Mouse (Mus musculus): ENCODE measurements around the gene Ube2l3.
A peak's percentile ranks its signal among the peaks of the same experiment; 100 is the strongest.
"Not testable (repeated sequence)": the region's sequence is repeated elsewhere in the genome, so short reads cannot be mapped to it uniquely, and the experiment has no call there.

Ube2l3 gene

DNA sequence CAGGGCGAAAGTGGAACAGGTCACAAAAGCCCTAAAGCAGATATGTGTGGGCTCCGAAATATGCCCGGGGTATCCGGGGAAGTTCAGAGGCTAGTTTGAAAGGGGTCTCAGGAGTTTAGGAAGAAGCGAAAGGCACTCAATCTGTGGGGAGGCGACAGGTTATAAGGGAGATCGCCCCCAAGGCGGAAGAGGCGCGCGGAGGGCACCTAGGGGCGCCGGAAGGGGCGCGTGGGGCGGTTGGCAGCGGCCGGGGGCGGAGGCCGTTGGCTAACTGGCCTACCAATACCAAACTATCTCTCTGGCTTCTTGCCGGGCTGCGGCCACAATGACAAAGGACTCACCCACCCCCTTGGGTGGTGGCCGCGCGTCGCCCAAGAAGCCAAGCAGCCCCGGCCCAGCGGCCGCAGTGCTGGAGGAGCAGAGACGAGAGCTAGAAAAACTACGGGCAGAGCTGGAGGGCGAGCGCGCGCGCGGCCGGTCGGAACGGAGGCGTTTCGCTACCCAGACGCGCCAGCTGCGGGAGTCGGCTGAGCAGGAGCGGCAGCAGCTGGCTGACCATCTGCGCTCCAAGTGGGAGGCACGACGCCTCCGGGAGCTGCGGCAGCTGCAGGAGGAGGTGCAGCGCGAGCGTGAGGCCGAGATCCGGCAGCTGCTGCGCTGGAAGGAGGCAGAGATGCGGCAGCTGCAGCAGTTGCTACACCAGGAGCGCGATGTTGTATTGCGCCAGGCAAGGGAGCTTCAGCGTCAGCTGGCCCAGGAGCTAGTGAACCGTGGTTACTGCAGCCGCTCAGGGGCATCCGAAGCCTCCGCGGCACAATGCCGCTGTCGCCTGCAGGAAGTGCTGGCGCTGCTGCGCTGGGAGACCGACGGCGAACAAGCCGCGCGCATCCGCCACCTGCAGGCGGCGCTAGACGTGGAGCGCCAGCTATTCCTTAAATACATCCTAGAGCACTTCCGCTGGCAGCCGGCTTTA, 6.2 kb upstream of the Ube2l3 start, which contains the start of gene Rimbp3:
TSS of gene Rimbp3 (plus strand) at position 215 of the 973 bp plus-strand sequence.
- DNase-seq = peak; percentile 78

DNA sequence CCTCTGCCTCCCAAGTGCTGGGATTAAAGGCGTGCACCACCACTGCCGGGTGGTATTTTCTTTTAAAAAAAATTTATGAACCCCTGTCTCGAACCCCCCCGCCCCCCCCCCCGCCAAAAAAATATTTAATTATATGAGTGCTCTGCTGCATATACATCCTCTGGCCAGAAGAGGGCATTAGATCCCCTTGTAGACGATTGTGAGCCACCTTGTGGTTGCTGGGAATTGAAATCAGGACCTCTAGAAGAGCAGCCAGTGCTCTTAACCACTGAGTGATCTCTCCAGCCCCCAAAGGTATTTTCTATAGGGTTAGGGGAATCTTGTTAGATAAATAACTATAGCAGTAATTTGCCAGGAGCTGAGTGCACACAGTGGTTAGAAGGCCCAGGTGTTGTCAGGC, 2.5 kb upstream of the Ube2l3 start:
- DNase-seq = peak; percentile 33

DNA sequence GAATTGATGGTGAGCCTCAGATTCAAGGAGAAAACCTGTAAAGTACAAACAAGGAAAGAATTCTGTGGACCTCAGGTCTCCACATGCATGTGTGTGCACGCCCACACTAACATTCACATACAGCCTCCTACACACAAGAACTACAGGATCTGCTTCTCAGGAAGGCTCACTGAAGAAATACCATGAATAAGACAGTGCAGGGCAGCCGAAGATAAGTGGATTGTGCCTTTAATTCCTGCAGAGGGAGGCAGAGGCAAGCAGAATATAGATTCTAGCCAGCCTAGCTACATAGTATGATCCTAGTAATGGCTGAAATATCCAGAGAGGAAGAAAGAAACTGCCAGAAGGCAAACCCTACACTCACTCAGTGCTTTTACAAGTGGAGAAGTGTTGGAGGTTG, 472 bp downstream of the Ube2l3 start:
- DNase-seq = no peak

DNA sequence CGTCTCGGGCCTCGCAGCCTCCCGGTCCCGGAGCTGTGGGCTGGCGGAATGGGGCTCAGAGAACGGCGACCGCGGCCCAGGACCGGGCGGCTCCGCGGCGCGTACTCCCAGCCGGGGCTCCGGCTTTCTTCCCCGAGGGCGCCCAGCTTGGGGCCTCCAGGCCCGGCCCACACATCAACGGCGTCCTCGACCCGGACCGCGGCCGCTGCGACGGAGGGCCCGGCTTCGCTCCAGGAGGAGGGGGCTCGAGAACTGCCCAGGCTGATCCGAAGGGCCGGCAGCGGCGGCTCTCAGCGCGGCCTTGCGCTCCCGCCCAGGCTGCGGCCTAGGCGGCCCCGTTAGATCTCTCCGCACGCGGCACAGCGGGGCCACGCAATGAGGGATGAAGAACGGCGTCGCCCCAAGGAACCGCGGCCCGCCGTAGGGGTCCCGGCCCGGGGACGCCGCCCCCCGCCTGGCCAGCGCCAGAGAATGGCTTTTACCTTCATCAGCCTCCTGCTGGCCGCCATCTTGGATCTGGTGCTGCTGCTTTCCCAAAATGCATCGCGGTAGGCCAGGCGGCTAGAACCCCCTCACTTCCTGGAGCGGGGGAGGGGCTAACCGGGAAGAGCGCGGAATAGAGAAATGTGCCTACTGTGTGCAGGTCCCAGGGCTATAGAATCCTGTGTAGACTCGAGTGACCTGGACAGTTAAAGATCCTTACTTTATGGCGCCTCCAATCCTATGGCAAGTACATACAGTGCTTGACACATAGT, 1.3 kb downstream of the Ube2l3 start:
- peak; percentile 86 for DNase-seq

DNA sequence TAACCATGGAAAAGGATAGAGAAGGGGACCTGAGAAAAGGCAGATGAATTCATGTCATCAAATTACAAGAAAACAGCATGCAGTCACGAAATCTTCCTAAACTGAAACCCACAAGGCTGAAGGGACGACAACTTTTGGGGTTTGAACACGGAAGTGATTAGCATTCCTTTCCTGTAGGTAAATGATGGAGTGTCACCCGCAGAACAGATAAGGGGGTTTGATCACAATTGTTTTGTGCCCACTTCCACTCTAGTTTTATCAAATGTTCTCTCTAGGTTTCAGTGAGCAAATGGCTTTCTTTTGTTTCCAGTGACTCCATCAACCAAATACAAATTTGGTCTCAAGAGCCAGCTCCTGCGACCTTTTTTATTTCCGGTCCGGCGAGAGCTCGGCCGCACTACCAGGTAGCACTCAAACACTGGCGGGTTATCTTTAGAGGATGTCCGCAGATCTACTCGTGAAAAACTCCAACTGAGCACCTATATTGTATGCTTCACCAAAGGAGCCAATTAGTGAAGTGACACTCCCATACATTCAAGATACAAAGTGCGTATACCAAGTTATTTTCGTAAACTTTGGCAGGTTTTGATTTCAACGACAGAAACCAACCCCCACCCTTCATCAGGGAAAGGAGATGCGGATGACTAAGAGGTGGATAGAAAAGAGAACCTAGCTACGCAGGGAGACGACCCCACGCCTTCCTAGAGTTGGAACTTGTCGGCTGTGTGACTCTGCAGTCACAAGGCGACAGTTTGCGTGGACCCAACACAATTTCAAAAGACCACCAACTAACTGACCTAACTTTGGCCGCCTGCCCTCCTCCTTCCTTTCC, 2.1 kb downstream of the Ube2l3 start:
- DNase-seq = no peak

DNA sequence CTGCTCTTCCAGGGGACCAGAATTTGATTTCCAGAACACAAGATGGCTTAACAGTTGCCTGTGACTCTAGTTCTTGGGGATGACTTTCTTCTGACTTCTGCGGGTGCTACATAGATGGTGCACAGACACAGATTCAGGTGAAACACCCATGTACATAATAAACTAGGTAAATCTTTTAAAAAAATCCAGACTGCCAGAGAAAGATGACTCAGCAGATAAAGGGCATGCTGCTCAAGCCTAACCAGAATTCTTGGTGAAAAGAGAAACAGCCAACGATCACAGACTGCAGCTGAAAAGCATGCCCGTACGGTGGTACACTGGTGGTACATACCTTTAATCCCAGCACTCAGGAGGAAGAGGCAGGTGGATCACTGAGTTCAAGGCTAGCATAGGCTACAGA, 8.6 kb downstream of the Ube2l3 start:
- DNase-seq = no peak

DNA sequence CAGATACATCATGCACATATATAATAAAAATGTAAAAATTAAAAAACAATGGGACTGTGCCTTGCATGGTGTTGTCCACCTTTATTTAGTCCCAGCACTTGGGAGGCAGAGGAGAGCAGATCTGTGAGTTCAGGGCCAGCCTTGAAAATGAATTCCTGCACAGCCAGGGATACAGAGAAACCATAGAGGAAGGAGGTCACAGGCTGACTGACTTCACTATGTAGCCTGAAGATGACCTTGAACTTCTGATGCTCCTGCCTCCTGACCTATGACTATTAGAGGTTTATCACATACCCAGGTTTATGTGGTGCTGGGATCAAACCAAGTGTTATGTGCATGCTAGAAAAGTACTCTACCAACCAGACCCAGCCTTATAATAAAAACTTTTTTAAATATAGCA, 17.0 kb downstream of the Ube2l3 start:
- DNase-seq = no peak

DNA sequence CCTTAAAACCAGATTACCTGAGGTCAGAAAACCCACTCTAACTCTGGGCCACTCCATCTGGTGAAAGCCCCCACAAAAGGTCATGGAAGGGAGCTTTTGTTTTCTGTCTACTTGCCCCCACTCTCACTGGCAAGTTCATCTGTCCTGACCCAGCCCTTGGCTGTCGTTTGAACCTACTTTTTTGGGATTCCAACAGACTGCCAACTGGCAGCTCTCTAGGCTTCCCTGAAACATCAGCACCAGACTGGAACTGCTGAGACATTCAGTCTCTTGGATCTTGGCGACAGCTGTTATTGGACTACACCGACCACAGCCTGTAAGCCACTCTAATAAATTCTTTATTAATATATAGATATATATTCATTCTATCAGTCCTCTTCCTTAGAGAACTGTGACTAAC, 19.4 kb downstream of the Ube2l3 start:
- DNase-seq = no peak

DNA sequence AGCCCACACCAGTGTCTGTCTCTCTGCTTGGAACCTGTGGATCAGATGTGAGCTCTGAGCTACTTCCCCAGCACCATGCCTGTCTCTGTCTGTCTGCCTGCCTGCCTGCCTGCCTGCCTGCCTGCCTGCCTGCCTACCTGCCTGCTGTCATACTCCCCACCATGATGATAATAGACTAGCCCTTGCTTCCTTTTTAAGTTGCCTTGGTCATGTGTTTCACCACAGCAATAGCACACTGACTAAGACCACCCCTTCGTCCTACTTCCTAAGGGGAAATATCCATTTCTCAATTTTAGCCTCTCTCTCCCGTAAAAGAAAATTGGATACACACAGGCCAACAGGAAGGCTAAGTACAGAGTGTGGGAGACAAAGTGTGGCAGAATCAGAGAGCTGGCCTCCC, 20.3 kb downstream of the Ube2l3 start:
- DNase-seq = no peak

DNA sequence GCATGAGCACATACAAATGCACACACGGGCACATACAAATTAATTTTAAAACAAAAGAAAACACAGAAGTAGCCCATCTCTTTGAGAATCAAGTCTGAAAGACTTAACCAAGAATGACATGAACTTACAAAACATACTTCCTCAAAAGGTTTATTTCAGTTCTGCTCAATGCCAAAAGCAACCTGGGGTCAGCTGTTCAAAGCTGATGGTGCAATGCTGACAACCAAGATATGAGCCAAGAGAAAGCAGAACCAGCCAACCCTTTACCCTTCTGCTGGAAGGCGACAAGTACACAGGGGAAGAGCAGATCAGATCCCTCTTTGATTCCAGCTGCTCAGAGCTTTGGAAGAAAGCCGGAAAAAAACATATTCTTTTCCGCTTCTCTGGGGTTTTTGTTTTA, 21.1 kb downstream of the Ube2l3 start:
- no peak for DNase-seq

DNA sequence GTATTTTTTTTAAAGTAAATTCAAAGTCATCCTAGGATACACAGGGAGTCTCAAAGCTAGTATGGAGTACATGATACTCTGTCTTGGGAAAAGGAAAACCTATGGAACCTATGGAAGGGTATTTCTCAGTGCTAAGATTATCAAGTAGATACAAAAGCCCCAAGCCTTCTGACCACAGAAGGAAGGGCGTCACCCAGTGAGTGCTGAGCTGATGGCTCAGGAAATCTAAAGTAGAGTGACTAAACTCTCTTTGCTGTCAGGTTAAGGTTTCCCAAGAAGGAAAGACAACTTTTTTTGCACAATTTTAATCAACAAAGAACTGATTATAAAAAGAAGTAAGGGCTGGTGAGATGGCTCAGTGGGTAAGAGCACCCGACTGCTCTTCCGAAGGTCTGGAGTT, 22.7 kb downstream of the Ube2l3 start:
- DNase-seq = no peak

DNA sequence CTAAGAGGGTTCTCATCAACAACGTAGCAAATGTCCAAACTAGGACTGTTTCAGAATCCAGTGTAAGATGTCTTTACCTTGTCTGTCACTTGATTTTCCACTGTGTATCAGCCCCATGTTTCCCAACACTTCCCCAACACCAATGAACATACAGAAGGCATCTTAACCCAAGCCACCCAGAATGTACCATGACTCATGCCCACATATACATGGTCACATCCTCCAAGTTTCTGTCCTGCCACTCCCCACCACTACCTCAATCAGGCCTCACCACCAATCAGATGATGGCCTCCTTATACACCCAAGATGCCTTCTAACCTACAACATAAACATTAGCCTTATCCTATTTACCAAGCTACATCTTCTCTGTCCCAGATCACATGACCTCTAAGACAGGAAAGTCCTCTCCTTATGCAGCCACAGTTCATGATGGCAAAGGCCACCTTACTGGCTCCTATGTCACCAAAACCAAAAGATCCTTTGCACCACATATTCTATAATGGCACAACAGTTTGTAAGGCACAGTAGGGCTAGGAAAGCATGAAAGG, 24.8 kb downstream of the Ube2l3 start:
- no peak for DNase-seq

DNA sequence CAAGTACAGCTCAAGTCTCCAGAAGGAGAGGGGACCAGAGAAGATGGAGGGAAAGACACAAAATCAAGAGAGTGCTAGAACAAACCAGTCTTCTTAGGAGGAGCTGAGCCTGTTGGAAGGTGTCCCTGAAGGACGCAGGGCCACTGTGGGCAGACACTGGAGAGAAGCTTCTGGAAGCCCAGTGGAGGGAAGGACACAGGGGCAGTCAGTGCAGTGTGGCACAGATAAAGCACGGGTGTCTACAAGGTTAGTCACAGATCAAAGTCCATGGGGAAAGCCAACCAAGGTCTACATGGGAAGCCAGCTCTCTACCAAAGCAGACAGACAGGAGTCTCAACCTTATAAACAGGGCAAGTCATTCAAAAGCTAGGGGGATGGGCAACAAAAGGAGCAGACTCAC, 26.7 kb downstream of the Ube2l3 start:
- no peak for DNase-seq

DNA sequence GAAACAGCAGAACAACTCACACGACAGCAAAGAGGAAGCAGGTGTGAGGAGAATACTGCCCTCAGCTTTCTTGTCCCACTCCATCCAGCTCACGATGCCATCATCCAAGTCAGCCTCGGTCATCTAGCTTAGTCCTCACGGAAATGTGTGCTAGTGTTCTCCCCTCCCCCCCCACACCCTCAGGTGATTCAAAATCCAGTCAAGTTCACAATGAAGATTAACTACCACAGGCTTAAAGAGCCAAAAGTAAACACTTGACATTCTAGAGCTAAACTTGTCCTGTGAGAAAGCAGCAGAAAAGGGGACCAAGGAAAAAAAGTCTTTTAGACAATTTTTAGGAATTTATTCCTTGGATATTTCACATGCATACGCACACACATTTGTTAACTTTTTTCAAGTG, 34.4 kb downstream of the Ube2l3 start:
- DNase-seq = no peak

DNA sequence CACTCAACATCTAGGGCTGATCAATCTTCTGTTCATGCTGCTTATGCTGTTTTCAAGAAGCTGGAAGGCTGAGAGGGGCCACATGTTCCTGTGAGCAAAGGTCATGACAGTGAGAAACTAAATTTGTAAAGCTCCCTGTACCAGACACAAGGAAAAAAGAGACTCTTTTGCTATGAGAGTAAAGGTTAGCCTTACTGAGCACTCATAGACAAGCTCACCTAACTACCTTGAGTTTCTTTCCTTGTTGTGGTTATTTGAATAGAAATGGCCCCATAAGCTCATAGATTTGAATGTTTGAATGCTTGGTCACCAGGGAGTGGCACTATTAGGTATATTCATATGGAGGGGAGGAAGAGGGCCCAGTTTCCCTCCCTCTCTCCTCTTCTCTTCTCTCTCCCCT, 35.3 kb downstream of the Ube2l3 start:
- DNase-seq = no peak

DNA sequence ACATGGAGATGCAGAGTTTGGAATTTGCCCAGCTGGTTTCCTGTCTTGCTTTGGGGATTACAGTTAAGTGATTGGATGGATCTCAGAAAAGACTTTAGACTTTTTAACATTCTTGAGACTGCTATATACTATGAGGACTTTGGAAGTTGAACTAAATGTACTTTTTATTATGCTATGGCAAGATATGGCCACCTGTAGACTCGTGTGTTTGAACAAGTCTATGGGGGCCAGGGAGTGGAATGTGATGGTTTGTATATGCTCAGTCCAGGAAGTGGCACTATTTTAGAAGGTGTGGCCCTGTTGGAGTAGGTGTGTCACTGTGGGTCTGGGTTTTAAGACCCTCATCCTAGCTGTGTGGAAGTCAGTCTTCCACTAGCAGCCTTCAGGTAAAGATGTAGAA, 37.0 kb downstream of the Ube2l3 start:
- not testable (repeated sequence) for DNase-seq

DNA sequence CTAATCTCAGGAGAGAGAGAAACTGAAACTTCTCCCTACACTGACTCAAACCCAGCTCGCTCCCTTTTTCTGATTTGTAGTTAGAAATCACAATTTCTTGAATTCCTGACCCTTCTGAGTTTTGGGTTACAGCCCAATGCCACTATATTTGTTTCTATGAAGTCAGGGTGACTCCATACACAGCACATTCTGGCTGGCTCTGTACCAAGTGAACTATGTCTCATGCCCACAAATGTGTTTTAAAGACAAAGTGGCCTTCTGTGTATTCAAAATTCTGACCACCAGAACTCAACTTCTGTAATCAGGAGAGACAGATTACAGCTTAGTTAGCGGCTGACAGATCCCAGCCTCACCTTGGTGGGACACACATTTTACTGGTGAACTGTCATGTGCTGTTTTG, 48.1 kb downstream of the Ube2l3 start:
- no peak for DNase-seq

DNA sequence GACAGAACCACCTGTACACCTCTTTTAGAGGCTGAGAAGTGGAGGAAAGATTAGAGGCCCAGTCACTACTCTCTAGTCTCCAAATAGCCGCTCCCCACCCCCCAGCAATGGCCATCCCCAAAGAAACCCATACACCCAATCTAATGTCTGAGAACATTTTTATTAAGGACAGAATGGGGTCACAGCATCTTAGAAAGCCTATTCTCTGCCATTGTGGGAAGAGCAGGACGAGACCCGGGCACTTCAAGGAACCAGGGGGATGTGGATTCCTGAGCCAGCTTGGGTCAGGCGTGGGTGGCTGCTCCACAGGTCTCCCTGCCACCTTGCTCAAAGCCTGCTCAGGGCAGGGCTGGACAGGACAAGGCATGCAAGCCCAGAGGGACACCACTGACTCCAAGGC, 50.6 kb downstream of the Ube2l3 start:
- DNase-seq = no peak

DNA sequence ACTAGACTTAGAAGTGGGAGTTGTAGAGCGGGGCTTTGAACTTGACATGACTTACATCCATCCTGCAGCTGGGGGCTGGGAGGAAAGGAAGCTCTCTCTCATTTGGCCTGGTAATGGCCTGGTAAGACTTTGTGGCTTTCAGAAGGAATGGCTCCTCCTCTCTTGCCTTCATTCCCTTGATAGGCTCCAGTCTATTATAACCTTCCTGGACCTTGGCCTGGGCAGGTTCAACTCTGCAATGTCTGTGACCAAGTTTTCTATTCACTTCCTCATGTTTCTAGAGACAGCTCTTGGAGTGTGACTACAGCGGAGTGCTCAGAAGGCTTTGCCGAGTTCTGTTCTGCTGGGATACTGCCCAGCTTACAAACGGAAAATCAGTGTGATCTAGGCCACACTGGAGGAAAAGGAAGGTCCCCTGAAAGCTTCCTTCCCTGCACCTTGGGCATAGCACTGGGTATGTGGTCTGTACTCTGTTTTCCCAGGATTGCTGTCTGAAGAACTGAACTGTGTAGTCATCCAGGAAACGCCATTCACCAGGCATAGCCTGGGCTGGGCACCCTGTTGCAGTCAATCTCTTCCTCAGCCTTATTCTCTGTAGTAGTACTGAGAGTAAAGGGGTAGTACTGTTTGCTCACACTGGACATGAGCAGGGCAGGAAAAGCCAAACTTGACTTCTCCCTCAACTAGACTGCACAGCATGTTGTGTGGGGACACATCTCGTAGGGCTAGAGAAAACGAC, 51.8 kb downstream of the Ube2l3 start:
- DNase-seq = no peak

DNA sequence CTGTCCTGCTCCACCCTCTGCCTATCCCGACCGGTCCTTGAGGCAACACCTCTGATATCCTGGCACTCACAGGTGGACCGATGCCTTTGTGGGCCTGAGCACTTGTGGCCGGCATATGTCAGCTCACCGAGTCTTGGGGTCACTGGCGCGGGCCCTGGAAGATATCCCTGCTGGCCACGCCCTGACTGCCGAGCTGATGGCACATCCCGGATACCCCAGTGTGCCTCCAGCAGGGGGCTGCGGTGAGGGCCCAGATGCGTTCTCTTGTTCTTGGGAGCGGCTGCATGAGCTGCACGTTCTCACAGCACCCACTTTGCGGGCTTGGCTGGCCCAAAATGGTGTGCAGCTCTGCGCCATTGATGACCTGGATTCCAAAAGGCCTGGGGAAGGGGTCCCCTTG, 54.4 kb downstream of the Ube2l3 start:
- DNase-seq = peak; percentile 44

DNA sequence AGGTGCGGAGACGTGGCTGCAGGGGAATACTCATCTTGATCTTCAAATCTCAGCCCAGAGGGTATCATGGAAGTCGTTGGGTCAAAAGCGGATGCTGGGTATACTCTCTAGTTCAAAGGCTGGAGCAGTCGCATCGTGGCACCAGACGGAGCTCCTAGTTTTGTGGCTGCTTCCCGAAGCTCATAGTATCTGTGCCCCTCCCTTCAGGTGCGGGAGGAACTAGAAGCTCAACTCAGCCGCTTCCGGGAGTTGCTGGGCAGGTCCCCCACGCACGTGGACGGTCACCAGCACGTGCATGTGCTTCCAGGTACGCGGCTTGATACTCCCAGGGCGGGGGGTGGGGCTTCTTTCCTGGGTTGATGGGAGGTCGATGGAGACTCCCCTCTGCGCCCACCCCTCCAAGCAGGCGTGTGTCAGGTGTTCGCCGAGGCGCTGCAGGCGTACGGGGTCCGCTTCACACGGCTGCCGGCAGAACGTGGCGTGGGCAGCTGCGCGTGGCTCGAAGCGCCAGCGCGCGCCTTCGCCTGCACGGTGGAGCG, 55.0 kb downstream of the Ube2l3 start:
- DNase-seq = peak; percentile 39

DNA sequence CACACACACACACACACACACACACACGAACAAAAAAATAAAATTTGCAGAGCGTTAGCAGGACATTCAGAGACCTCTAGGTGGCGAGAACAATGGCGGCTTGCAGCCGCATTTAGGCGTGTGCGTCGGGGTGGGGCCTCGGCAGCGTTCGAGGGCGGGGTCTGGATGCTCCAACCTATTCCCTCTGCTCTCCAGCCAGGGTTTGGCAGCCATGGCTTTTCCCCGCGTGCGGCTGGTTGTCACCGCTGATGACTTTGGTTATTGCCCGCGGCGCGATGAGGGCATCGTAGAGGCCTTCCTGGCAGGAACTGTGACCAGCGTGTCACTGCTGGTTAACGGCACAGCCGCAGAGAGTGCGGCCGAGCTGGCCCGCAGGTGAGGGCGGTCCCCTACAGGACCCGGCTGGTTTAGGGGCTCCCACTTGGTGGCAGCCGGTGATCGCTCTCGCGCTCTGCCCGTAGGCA, 55.6 kb downstream of the Ube2l3 start, which contains the start of gene Ccdc116:
TSS of gene Ccdc116 (minus strand) at position 458 of the 464 bp plus-strand sequence.
- DNase-seq = peak; percentile 88
